Mouse (Mus musculus) embryonic stem cell, embryonic (primary cell): ENCODE measurements at regions not wholly inside any gene's neighbourhood (a gene's known extent, or its start where the extent isn't known, plus 50 kb on each side); places are given as distances from the start of the nearest gene placed in this dataset.

ENCODE experiments used
- CTCF ChIA-PET, 4 experiments: fragments of 300-600 bp in 2 of 4; fragments of 350-600 bp in 2 of 4; sonication (Branson Sonifier 250); formaldehyde crosslinking; loops; one replicate each; lab custom pipeline; 2022; ENCODE audit warnings: inconsistent platforms in 2 of 4; lab: Charles Lee
- POLR2A ChIA-PET, 4 experiments: fragments of 300-600 bp in 2 of 4; fragments of 350-600 bp in 2 of 4; sonication (Branson Sonifier 250); formaldehyde crosslinking; loops; one replicate each; lab custom pipeline; 2022; ENCODE audit warnings: antibody characterized with exemption in 4 of 4, inconsistent platforms in 1 of 4; lab: Charles Lee

DNA sequence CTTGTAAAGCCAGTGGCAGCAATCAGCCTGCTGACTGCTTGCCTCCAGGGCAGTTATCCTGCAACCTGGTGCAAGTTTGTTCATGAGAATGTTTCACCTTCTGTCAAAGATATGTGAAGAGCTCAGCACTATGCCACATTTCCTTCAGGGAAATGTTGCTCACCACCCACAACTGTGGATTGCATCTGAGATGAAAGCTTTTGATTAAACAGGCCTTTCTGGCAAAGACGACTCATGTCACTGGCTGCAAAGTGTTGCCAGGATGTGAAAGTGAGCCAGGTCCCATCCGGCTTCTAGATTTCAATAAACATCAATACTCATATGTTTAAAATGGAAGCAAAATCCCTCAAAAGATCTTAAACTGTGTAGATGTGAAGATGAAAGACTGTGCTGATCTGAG lies 2121.0 kb downstream of the Gm37988 start:
- CTCF ChIA-PET: no interaction called here
- POLR2A ChIA-PET: interaction anchor here in 1 of 4 experiments (1.0 kb wide), 1 partner anchor 11 kb away, joined by 3 read pairs; no protein-coding TSS in a partner anchor

DNA sequence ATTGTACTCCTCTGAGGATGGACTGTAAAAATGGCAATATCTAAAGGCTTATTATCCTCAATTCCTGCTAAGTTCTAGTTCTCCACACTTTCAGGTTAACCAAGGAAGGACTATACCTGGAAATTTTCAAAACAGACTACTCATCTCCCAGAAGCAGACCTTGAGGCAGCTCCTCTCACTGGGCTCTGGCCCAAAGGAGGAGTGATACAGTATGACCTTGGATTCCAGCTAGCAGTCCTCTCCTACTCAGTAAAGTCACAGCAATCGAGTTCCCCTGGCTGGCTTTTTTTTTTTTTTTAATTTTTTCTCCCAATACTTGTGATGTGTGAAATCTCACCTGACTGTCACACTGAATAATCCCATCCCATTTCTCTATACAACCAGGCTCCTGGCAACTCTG lies 2124.2 kb downstream of the Gm37988 start:
- POLR2A ChIA-PET: no interaction called here

DNA sequence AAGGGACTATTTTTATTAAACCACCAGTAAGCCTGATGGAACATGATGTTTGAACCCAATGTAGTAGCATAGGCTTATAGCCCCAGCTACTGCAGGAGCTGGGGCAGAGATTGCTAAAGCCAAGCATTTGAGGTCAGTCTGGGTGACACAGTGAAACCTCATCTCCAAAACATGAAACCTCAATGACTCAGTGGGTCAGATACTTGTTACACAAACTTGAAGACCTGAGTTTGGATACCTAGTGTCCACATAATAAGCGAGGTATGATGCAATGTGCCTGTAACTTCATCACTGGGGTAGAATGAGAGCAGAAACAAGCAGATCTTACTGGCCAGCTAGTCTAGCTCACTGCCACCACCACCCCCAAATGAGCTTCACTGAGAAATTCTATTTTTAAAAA lies 2162.1 kb downstream of the Gm37988 start:
- CTCF ChIA-PET: no interaction called here
- POLR2A ChIA-PET: no interaction called here

More for the DNA sequence above, 2124.2 kb downstream of the Gm37988 start:
- CTCF ChIA-PET: no interaction called here

DNA sequence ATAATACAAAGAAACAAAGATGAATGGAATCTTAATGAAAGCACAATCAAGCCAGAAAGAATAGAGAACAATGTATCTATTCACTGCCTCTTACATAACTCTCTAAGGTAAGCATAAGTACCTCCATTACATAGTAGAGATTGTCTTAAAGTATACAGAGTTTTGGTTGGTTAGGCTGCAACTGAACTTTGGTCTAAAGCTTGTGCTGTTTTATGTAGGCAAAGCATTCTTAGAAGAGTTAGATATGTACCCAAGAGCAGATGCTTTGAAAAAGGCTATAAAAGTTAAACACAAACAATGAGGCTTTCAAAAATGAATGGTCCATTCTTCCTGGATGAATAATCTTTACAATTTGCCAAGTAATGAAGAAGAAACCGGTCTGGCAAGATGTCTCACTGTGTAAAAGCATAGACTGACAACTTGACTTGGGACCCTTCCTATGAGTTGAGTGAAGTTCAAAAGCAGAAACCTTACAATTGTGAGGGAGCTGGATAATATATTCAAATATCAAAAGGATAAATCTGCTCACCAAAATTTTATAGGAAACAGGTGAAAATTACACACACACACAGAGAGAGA lies 2166.1 kb downstream of the Gm37988 start:
- POLR2A ChIA-PET: no interaction called here
- CTCF ChIA-PET: no interaction called here

DNA sequence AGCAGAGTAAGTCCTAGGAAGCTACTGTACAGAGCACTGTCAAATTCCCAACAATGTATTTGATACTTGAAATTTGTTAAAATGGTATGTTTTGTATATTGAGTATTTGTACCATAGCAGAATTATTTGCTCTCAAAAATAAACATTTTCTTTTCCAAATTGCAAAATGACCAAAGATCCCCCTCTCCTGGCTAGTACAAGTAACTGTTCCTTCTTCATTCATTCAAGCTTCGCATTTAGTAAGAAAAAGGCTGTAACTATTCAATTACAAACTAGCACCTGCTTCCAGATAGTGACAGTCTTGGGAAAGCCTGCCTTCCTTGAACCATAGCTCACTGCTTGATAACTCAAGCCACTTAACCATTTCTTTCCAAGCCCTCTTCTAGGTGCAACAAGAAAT lies 2171.9 kb downstream of the Gm37988 start:
- CTCF ChIA-PET: interaction anchor here in 2 of 4 experiments (0.5 to 0.6 kb wide), 2 partner anchors 55 to 1049 kb away, joined by 3 read pairs; no protein-coding TSS in a partner anchor
- POLR2A ChIA-PET: interaction anchor here in 1 of 4 experiments (0.5 to 0.9 kb wide), 2 partner anchors 140 to 142 kb away, joined by 3 read pairs; no protein-coding TSS in a partner anchor

DNA sequence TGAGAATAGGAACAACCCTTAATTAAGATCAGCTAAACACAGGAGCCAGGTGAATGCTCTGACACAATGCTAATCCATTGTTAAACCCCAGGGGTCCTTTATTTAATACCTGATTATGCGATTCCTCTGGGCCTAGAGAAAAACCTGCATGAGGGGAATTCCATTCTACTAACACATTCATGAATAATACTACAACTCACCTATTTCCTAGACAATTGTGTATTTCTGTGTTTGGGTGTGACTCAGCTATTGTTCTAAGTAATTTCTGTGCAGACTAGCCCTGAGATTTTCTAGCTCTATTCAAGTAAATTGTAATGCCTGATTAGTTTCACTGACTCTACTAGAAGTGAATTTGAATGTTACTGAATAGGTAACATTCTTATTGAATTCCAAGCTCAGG lies 2176.5 kb downstream of the Gm37988 start:
- CTCF ChIA-PET: no interaction called here
- POLR2A ChIA-PET: no interaction called here

DNA sequence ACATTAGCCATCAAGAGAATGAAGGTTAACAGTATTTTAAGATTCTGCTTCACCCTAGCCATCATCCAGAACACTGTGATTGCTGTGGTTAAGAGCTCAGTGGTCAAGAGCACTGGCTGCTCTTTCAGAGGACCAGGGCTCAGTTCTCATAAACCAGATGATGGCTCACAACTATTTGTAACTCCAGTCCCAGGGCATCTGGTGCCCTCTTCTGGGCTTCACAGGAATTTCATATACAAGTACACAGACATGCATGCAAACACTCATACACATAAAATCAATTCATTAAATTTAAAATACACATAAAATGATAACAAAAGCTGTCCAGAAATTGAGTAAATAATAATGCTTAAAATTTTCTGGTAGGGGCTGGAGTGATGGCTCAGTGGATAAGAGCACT lies 2189.9 kb downstream of the Gm37988 start:
- ChIA-PET POLR2A (no interaction called here), CTCF (interaction anchor here in 1 of 4 experiments (0.7 kb wide), 1 partner anchor 770 kb away, joined by 4 read pairs; no protein-coding TSS in a partner anchor)

DNA sequence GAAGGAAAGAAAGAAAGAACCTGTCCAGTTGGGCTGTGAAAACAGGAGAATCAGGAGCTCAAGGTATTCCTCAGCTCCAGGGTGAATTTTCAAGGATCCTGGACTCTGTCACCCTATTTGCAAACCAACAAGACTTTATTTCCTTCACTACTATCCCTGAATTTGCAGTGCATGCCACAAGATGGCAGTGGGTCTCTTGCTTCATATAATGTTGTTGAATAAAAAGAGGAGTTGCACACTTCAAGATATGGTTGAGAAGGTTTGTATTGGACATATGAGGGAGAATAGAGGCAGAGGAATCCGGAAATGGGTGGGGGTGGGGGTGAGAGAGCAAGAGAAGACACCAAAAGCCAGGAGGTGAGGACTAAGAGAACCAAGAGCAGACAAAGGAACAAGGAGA lies 2202.5 kb downstream of the Gm37988 start:
- POLR2A ChIA-PET: no interaction called here
- CTCF ChIA-PET: no interaction called here
